Mouse (Mus musculus): ENCODE results near the gene Zmym4. TPM values are rescaled to one million over a fixed set of nuclear protein-coding genes. Genes with fewer than 3 reads are reported as not detected.

The Zmym4 gene
- total RNA-seq, 2 experiments from 2014 or later: 29.3 to 32.5 TPM

DNA sequence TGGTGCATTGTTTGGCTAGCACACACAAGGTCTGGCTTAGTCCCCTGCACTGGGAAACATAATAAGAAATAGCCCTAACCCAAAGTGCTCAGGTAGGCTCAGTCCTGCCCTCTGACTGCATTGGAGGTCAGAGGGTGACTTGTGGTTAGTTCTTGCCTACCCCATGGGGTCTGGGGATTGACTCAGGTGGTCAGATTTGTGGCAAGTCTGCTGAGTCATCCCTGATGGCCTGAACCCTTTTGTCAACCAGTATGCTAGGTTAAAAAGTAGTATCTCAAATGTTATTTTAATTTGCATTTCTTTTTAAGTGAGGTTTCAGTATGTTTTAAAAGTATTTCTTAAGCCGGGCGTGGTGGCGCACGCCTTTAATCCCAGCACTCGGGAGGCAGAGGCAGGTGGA lies 136.8 kb downstream of the Zmym4 start:
- DNase-seq (ENCODE audit: low spot score in 2 of 2): no peak

DNA sequence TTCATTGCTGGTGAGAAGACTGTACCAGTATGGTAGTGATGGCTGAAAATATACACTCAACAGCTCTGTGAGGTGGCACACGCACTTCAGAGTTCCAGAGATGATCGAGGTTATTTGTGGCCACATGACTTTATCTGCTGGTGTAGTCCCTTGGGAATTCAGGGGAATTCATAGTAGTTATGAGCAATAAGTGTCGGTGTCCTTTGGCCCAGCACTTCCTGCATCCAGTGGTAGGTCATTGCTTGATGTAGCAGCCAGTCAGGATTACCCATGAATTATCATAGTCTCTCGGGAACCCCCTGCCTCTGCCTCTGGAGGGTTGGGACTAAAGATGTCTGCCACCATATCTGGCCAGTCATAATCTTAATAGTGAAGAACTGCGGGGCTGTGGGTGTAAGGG lies 144.0 kb downstream of the Zmym4 start:
- DNase-seq (ENCODE audit: low spot score in 2 of 2): no peak

DNA sequence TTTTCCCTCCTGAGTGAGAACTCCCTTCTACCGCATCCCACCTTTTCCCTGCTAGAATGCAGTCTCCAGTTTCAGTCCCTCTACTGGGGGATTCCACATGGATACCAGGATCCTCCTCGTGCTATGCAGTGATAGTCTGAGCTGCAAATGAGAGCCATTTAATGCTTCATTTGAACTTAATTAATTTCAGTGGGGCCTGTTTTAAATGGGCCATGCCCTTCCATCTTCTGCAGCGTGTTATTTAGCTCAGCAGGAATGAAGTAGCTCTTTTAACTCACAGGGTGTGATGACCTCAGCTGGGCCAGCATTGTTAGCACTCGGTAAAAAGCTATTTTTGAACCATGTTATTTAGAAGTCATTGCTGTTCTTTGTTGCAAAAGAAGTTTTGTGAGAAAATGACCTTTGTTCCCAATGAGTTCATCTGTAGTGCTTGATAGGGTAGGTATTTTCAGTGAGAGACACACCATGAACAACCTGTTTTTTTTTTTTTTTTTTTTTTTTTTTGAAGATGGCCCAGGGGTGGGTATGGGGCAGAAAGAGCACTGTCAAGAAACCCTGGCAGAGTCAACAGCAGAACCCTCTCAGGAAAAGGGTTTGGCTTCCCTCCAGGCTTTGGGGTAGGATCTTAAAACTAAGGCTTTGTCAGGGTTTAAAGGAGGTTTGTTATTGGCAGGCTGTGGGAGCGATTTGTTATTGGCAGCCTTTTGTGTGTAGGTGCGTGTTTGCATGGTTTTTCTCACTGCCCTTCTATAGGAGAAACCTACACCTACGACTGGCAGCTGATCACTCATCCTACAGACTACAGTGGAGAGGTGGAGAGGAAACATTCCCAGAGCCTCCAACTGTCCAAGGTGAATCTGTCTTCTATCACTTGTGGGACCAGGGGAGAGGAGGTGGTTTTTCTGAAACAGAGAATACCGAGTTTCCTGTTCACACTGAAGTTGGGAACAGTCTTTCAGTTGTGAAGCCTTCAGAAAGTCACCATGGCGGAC lies 144.7 kb downstream of the Zmym4 start:
- DNase-seq (ENCODE audit: low spot score in 2 of 2): no peak

DNA sequence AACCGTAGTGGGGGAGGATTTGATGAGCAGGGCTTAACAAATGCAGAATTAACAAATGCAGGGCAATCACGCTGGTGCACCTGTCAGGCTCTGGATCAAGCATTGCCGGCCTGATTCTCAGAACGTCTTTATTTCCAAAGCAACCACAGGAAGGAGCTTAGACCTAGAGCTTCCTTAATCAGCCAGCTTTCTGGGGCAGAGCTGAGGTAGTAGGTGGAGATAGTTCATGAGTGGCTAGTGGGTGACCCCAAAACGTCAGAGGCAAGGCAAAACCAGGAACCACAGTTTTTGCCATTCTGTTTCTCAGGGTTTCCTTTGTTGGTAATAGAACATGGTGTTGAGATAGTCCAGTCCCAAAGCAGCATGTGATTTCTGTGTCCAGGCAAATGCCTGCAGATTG lies 153.1 kb downstream of the Zmym4 start:
- DNase-seq (ENCODE audit: low spot score in 2 of 2): no peak

DNA sequence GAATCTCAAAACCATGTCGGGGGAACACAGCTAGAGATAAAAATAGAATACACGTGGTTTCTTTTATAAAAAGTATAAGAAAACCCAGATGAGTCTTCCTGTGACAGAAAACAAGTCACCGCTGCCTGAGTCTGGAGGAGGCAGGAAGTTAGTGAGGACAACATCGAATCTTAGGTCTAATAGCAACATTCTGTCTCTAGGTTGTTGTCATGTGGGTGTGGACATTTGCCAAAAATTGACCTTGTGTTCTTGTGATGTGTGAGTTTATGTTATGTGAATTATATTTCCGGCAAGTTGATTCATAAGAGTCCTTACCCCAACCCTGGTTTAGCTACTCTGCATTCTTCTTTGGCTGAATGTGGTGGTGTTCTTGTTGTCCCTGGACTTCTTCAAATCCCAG lies 154.7 kb downstream of the Zmym4 start:
- DNase-seq (ENCODE audit: low spot score in 2 of 2): no peak

Other genes with a start within 250 kb of the Zmym4 start
- gene Tfap2e, start 231.9 kb downstream of the Zmym4 start, total RNA-seq (2021): not detected
- gene Ncdn, start 214.7 kb downstream of the Zmym4 start, total RNA-seq (2021): 10 to 100 TPM; 32.6 to 34.3 TPM
- 10 to 100 TPM; 33.9 to 39.0 TPM for gene AU040320, start 214.6 kb downstream of the Zmym4 start, total RNA-seq (2021)
- gene Sfpq, start 53.2 kb upstream of the Zmym4 start, total RNA-seq (2021): 100 to 1,000 TPM; 233 to 291 TPM
- gene Zmym1, start 93.0 kb upstream of the Zmym4 start, total RNA-seq (2021): 1 to 10 TPM; 6.6 to 8.1 TPM
- 10 to 100 TPM; 13.4 to 17.3 TPM for gene Zmym6, start 109.2 kb upstream of the Zmym4 start, total RNA-seq (2021)
- gene Tmem35b, start 155.6 kb upstream of the Zmym4 start, total RNA-seq (2021): 10 to 100 TPM; 15.0 to 19.6 TPM
- 1 to 10 TPM; 4.9 to 6.1 TPM for gene Dlgap3, start 201.1 kb upstream of the Zmym4 start, total RNA-seq (2021)